Mouse (Mus musculus): ENCODE data around the gene Cnot8.

The Cnot8 gene

GRCm38 (mm10) chr11:58139466-58139865 is 35.5 kb downstream of the Cnot8 start:
- in situ Hi-C loops (cut with MboI; ENCODE audit: unreplicated experiment in 2 of 2): no loop called here

GRCm38 (mm10) chr11:58143704-58144426 is 39.9 kb downstream of the Cnot8 start:
- in situ Hi-C loops (cut with MboI; ENCODE audit: unreplicated experiment in 2 of 2): no loop called here

- in situ Hi-C loops (cut with MboI; ENCODE audit: unreplicated experiment in 2 of 2): no loop called here
Measured at GRCm38 (mm10) chr11:58146241-58146640, 42.3 kb downstream of the Cnot8 start.

GRCm38 (mm10) chr11:58155458-58155857 is 51.5 kb downstream of the Cnot8 start:
- in situ Hi-C loops (cut with MboI; ENCODE audit: unreplicated experiment in 2 of 2): loop anchor here (25.0 kb wide), 1 partner anchor 343 kb away; the partner anchor contains the start of gene Sap30l (in 2 of the 2)

GRCm38 (mm10) chr11:58156871-58157270 is 52.9 kb downstream of the Cnot8 start:
- in situ Hi-C loops (cut with MboI; ENCODE audit: unreplicated experiment in 2 of 2): loop anchor here (25.0 kb wide), 1 partner anchor 345 kb away; the partner anchor contains the start of gene Sap30l (in 2 of the 2)

- in situ Hi-C loops (cut with MboI; ENCODE audit: unreplicated experiment in 2 of 2): loop anchor here (5.0 to 25.0 kb wide), 3 partner anchors 63 to 353 kb away; partner anchors contain the start of genes Sap30l (in 2 of the 2) and Cnot8 (in 1 of the 2)
Measured at GRCm38 (mm10) chr11:58165072-58165471, 61.1 kb downstream of the Cnot8 start.

- in situ Hi-C loops (cut with MboI; ENCODE audit: unreplicated experiment in 2 of 2): loop anchor here (5.0 to 25.0 kb wide), 3 partner anchors 65 to 355 kb away; partner anchors contain the start of genes Sap30l (in 2 of the 2) and Cnot8 (in 1 of the 2)
Measured at GRCm38 (mm10) chr11:58167822-58168166, 63.8 kb downstream of the Cnot8 start.

All from v-Abl transformed pro-B cells (cell line).